ENCODE assay signal across 1 mouse cellular context in the genomic region with DNA sequence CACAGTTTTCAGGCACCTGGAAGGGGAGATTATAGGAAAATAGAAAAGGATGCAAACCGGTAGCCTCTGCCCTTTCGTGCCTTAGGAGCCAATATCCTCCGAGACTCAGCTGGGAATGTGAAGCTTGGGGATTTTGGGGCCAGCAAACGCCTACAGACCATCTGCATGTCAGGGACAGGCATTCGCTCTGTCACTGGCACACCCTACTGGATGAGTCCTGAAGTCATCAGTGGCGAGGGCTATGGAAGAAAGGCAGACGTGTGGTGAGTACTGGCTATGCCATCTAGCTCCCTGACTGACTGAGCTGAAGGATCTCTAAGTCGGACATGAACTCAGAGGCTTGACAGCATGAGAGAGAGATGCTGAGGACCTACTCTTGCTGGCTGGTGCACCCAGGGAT.
TF ChIP-seq lines count a peak whose summit lies in the region.

No protein-coding gene starts in this region.

TF ChIP-seq in CH12.LX, 34 proteins besides CTCF, POLR2A, EP300 and RAD21 (continued from another document):
- peak; percentile 7; the same call in 1 of the 2 replicates for TF ChIP-seq SMC3 (IDR thresholded peaks at IDR 0.05; ENCODE audit: low read depth, low read length)
